Mouse (Mus musculus): ENCODE data around the gene Zfp729b. TPM values are rescaled to one million over a fixed set of nuclear protein-coding genes. Genes with fewer than 3 reads are reported as not detected.

Gene Zfp729b
- 9.5 and 10.8 TPM in 2 replicates for polyA plus RNA-seq (2012; ENCODE audit: insufficient read depth, insufficient read length, missing spikeins)

GRCm38 (mm10) chr13:67609066-67609876, at the start of gene Zfp729b:
TSS of gene Zfp729b (minus strand) at chr13:67609707.
- Histone ChIP-seq H3K4me3 (ENCODE audit: insufficient read depth, low read length) (peak within 1 kb of the TSS; percentile 97), H3K27ac (ENCODE audit: insufficient read depth, low read depth, low read length) (peak within 1 kb of the TSS; percentile 69), H3K4me1 (ENCODE audit: control insufficient read depth, insufficient read depth, low read length) (no peaks in the 10 kb centered on the region)
- no peak for TF ChIP-seq POLR2A (IDR thresholded peaks at IDR 0.05; ENCODE audit: borderline replicate concordance, low read depth, low read length)
- TF ChIP-seq CTCF (IDR thresholded peaks at IDR 0.05; ENCODE audit: low read depth, low read length) = peak; percentile 34; the same call in 1 of the 2 replicates

- Histone ChIP-seq H3K27ac (ENCODE audit: insufficient read depth, low read depth, low read length) (no peak overlapping the region), H3K4me3 (ENCODE audit: insufficient read depth, low read length) (no peak overlapping the region), H3K4me1 (ENCODE audit: control insufficient read depth, insufficient read depth, low read length) (no peaks in the 10 kb centered on the region)
- TF ChIP-seq POLR2A (IDR thresholded peaks at IDR 0.05; ENCODE audit: borderline replicate concordance, low read depth, low read length) (no peak), CTCF (IDR thresholded peaks at IDR 0.05; ENCODE audit: low read depth, low read length) (no peak)
Measured at GRCm38 (mm10) chr13:67652496-67652895, 43.0 kb upstream of the Zfp729b start.

GRCm38 (mm10) chr13:67637294-67638007, 27.9 kb upstream of the Zfp729b start, which contains the start of the genes Gm49345 and Zfp729a:
TSS of gene Gm49345 (minus strand) at chr13:67637769.
TSS of gene Zfp729a (minus strand) at chr13:67637791.
- Histone ChIP-seq H3K4me1 (ENCODE audit: control insufficient read depth, insufficient read depth, low read length) (peaks cover 2% of the 10 kb centered on the region; the same call in 1 of the 2 replicates), H3K4me3 (ENCODE audit: insufficient read depth, low read length) (peak within 1 kb of the TSS; percentile 73), H3K27ac (ENCODE audit: insufficient read depth, low read depth, low read length) (peak within 1 kb of the TSS; percentile 66)
- no peak for TF ChIP-seq POLR2A (IDR thresholded peaks at IDR 0.05; ENCODE audit: borderline replicate concordance, low read depth, low read length)
- TF ChIP-seq CTCF (IDR thresholded peaks at IDR 0.05; ENCODE audit: low read depth, low read length) = peak; percentile 14; the same call in 1 of the 2 replicates

- H3K4me1 ChIP-seq (ENCODE audit: control insufficient read depth, insufficient read depth, low read length) = no peaks in the 10 kb centered on the region
- no peak overlapping the region for H3K27ac ChIP-seq (ENCODE audit: insufficient read depth, low read depth, low read length)
- H3K4me3 ChIP-seq (ENCODE audit: insufficient read depth, low read length) = 0 out of 2 replicates have a peak overlapping the region, but pooled peaks have one; percentile 11
- TF ChIP-seq POLR2A (IDR thresholded peaks at IDR 0.05; ENCODE audit: borderline replicate concordance, low read depth, low read length) (no peak), CTCF (IDR thresholded peaks at IDR 0.05; ENCODE audit: low read depth, low read length) (no peak)
Measured at GRCm38 (mm10) chr13:67610108-67610507, 601 bp upstream of the Zfp729b start.

GRCm38 (mm10) chr13:67572591-67573189, 36.8 kb downstream of the Zfp729b start:
- H3K27ac ChIP-seq (ENCODE audit: insufficient read depth, low read depth, low read length) = no peak overlapping the region
- no peak overlapping the region for H3K4me3 ChIP-seq (ENCODE audit: insufficient read depth, low read length)
- no peaks in the 10 kb centered on the region for H3K4me1 ChIP-seq (ENCODE audit: control insufficient read depth, insufficient read depth, low read length)
- TF ChIP-seq CTCF (IDR thresholded peaks at IDR 0.05; ENCODE audit: low read depth, low read length) (no peak), POLR2A (IDR thresholded peaks at IDR 0.05; ENCODE audit: borderline replicate concordance, low read depth, low read length) (no peak)

- H3K4me3 ChIP-seq (ENCODE audit: insufficient read depth, low read length) = peak within 1 kb of the TSS; percentile 99
- TF ChIP-seq CTCF (IDR thresholded peaks at IDR 0.05; ENCODE audit: low read depth, low read length) (no peak), POLR2A (IDR thresholded peaks at IDR 0.05; ENCODE audit: borderline replicate concordance, low read depth, low read length) (no peak)
- H3K27ac ChIP-seq (ENCODE audit: insufficient read depth, low read depth, low read length) = peak within 1 kb of the TSS; percentile 84
- H3K4me1 ChIP-seq (ENCODE audit: control insufficient read depth, insufficient read depth, low read length) = peaks cover 3% of the 10 kb centered on the region
Measured at GRCm38 (mm10) chr13:67553730-67554129, 55.8 kb downstream of the Zfp729b start, which contains the start of gene Zfp748. TSS of gene Zfp748 (minus strand) at chr13:67553830.

- Histone ChIP-seq H3K4me1 (ENCODE audit: control insufficient read depth, insufficient read depth, low read length) (peaks cover 3% of the 10 kb centered on the region), H3K27ac (ENCODE audit: insufficient read depth, low read depth, low read length) (peak overlapping the region; percentile 84), H3K4me3 (ENCODE audit: insufficient read depth, low read length) (peak overlapping the region; percentile 99)
- TF ChIP-seq POLR2A (IDR thresholded peaks at IDR 0.05; ENCODE audit: borderline replicate concordance, low read depth, low read length) (no peak), CTCF (IDR thresholded peaks at IDR 0.05; ENCODE audit: low read depth, low read length) (no peak)
Measured at GRCm38 (mm10) chr13:67552505-67553346, 56.8 kb downstream of the Zfp729b start.

GRCm38 (mm10) chr13:67545941-67546340, 63.6 kb downstream of the Zfp729b start:
- TF ChIP-seq POLR2A (IDR thresholded peaks at IDR 0.05; ENCODE audit: borderline replicate concordance, low read depth, low read length) (no peak), CTCF (IDR thresholded peaks at IDR 0.05; ENCODE audit: low read depth, low read length) (no peak)
- Histone ChIP-seq H3K27ac (ENCODE audit: insufficient read depth, low read depth, low read length) (no peak overlapping the region), H3K4me1 (ENCODE audit: control insufficient read depth, insufficient read depth, low read length) (no peaks in the 10 kb centered on the region), H3K4me3 (ENCODE audit: insufficient read depth, low read length) (no peak overlapping the region)

Other genes with a start within 250 kb of the Zfp729b start
- gene Gm28044, start 249.2 kb downstream of the Zfp729b start, polyA plus RNA-seq (2012; ENCODE audit: insufficient read depth, insufficient read length, missing spikeins) = not detected in 2 replicates
- gene Zfp953, start 249.1 kb downstream of the Zfp729b start, polyA plus RNA-seq (2012; ENCODE audit: insufficient read depth, insufficient read length, missing spikeins) = 5.8 and 6.2 TPM in 2 replicates
- 1.7 TPM in 1 of 2 replicates, not detected in the other for gene Gm28041, start 234.0 kb downstream of the Zfp729b start, polyA plus RNA-seq (2012; ENCODE audit: insufficient read depth, insufficient read length, missing spikeins)
- 4.5 and 7.1 TPM in 2 replicates for gene Zfp456, start 233.9 kb downstream of the Zfp729b start, polyA plus RNA-seq (2012; ENCODE audit: insufficient read depth, insufficient read length, missing spikeins)
- 13.5 and 14.4 TPM in 2 replicates for gene Zfp429, start 209.9 kb downstream of the Zfp729b start, polyA plus RNA-seq (2012; ENCODE audit: insufficient read depth, insufficient read length, missing spikeins)
- 0.16 TPM in 1 of 2 replicates, not detected in the other for gene Zfp459, start 188.3 kb downstream of the Zfp729b start, polyA plus RNA-seq (2012; ENCODE audit: insufficient read depth, insufficient read length, missing spikeins)
- 11.4 and 14.8 TPM in 2 replicates for gene Zfp874a, start 158.1 kb downstream of the Zfp729b start, polyA plus RNA-seq (2012; ENCODE audit: insufficient read depth, insufficient read length, missing spikeins)
- 11.2 and 11.4 TPM in 2 replicates for gene Zfp874b, start 125.4 kb downstream of the Zfp729b start, polyA plus RNA-seq (2012; ENCODE audit: insufficient read depth, insufficient read length, missing spikeins)
- gene Zfp58, start 109.2 kb downstream of the Zfp729b start, polyA plus RNA-seq (2012; ENCODE audit: insufficient read depth, insufficient read length, missing spikeins) = 6.1 and 8.0 TPM in 2 replicates
- not detected in 2 replicates for gene Gm26965, start 83.6 kb downstream of the Zfp729b start, polyA plus RNA-seq (2012; ENCODE audit: insufficient read depth, insufficient read length, missing spikeins)
- gene Zfp87, start 83.5 kb downstream of the Zfp729b start, polyA plus RNA-seq (2012; ENCODE audit: insufficient read depth, insufficient read length, missing spikeins) = 21.8 and 22.7 TPM in 2 replicates
- gene Zfp748, start 55.9 kb downstream of the Zfp729b start, polyA plus RNA-seq (2012; ENCODE audit: insufficient read depth, insufficient read length, missing spikeins) = 5.9 and 6.3 TPM in 2 replicates
- 2.5 and 6.9 TPM in 2 replicates for gene Gm49345, start 28.1 kb upstream of the Zfp729b start, polyA plus RNA-seq (2012; ENCODE audit: insufficient read depth, insufficient read length, missing spikeins)
- 9.1 and 14.2 TPM in 2 replicates for gene Zfp729a, start 28.1 kb upstream of the Zfp729b start, polyA plus RNA-seq (2012; ENCODE audit: insufficient read depth, insufficient read length, missing spikeins)
- gene Zfp738, start 77.4 kb upstream of the Zfp729b start, polyA plus RNA-seq (2012; ENCODE audit: insufficient read depth, insufficient read length, missing spikeins) = 9.4 and 12.7 TPM in 2 replicates
- gene Zfp65, start 119.5 kb upstream of the Zfp729b start, polyA plus RNA-seq (2012; ENCODE audit: insufficient read depth, insufficient read length, missing spikeins) = 7.8 and 10.5 TPM in 2 replicates
- 4.3 and 6.0 TPM in 2 replicates for gene Zfp85, start 145.5 kb upstream of the Zfp729b start, polyA plus RNA-seq (2012; ENCODE audit: insufficient read depth, insufficient read length, missing spikeins)
- 2.0 and 4.4 TPM in 2 replicates for gene Zfp493, start 170.0 kb upstream of the Zfp729b start, polyA plus RNA-seq (2012; ENCODE audit: insufficient read depth, insufficient read length, missing spikeins)
- 3.6 and 4.7 TPM in 2 replicates for gene Zfp273, start 204.0 kb upstream of the Zfp729b start, polyA plus RNA-seq (2012; ENCODE audit: insufficient read depth, insufficient read length, missing spikeins)
- 2.1 TPM in 1 of 2 replicates, not detected in the other for gene Gm10037, start 221.4 kb upstream of the Zfp729b start, polyA plus RNA-seq (2012; ENCODE audit: insufficient read depth, insufficient read length, missing spikeins)

Measured in bone marrow macrophage, adult 2 months (primary cell).